Mouse (Mus musculus) lung, postnatal 4 days (tissue): ENCODE measurements at regions not wholly inside any gene's neighbourhood (a gene's known extent, or its start where the extent isn't known, plus 50 kb on each side); places are given as distances from the start of the nearest gene placed in this dataset.
"Not testable (repeated sequence)": the region's sequence is repeated elsewhere in the genome, so short reads cannot be mapped to it uniquely, and the experiment has no call there.

Experiments
- DNase-seq, 2 experiments: peaks; one replicate each; pipeline ENCODE4 v3.0.0; 2021

DNA sequence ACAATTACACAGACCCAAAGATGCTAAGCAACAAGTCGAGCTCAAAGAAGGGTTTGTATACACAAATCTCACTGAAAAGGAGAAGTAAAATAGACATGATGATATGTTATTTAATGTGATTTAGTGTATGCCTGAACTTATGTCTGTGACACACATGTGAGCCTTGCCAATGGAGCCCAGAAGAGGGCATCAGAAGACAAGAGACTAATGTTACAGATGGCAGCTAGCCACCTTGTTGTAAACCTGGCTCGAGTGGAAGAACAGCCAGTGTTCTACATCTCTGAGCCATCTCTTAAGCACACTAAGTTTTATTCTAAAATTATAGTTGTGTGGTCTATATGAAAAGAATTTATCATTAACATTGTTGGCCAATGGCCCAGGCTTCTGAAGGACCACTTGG is 943.7 kb upstream of the Prmt6 start:
- DNase-seq: no peak

- DNase-seq: no peak
Observed at GRCm38 (mm10) chr3:111166698-111167097, 915.9 kb upstream of the Prmt6 start.

DNA sequence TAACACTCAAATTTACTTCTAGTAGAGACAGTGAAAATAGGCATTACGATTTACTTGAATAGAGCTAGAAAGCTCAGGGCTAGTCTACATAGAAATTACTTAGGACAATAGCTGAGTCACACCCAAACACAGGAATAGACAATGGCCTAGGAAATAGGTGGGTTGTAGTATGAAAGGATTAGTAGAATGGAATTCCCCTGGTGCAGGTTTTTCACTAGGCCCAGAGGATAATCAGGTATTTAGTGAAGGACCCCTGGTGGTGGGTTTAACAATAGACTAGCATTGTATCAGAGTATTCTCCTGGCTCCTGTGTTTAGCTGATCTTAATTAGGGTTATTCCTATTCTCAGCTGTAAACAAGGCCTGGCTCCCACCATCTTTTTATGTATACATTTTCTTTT is 890.4 kb upstream of the Prmt6 start:
- DNase-seq: not testable (repeated sequence)

DNA sequence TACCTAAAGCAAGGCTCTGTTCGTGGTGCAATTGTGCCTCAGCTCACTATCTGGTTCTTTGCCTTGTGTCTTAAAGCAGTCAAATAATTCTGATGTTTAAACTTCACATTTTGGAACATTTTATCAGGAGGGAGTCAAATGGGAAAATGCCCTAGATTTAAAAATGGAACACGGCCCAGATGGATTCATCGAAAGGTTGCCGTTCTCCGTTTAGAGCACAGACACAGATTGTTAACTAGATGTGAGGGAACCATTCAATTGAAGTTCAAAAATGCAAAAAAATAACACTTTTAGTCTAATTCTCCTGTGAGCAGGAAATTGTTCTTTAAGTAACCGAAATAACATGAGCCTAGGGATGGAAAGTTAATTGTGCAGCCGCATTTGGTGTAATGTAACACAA is 858.2 kb upstream of the Prmt6 start:
- no peak for DNase-seq

- no peak for DNase-seq
Observed at GRCm38 (mm10) chr3:111102646-111103045, 851.8 kb upstream of the Prmt6 start.

DNA sequence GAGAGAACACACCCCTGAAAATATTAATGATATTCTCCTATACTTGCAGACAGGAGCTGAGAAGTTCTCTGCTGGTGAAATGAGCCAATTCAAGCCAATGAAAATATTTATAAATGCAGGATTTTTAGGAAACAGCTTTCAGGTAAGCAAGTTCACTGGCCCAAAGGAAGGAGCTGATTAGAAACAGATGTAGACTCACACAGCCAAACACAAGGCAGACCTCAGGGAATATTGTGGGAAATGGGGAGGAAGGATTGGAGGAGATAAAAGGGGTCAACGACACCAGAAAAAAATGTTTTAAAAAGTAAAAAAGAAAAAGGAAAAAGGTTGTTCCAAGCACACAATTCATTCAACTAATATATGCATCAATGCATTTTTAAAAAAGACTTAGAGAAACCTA is 823.5 kb upstream of the Prmt6 start:
- no peak for DNase-seq

DNA sequence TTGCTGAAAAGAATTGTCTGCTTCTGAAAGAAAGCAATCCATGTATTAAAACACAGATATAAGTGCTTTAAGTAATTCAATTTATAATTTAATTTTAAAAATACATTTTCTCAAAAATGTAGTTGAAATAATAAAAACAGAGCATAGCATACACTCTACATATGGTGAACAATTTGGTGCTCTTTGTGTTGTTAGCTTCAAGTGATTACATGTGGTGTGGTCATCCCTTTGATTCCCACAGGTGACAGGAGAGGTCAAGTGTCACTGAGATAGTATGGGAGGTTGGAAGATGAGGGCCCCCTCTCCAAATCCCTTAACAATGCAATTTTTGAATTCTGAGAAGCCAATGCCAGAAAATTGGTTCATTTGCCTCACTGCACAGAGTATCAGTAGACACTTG is 819.5 kb upstream of the Prmt6 start:
- no peak for DNase-seq

DNA sequence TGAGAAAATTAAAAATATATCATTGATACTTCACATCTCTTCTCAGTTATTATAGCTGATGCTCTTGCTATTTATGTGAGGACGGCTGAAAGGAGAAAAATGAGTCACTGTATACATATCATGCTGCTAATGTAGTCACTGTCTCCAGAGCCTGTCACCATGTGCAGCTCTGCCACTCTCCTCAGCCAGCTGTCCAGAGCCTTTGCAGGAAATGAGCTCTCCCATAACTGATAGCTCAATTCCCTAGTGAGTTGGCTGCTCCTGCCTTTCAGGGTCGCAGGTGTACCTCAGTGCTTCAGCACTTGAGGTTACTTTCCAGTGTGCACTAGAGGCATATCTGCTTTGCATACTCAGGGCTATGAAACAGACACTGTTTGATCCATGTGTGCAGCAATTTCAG is 819.0 kb upstream of the Prmt6 start:
- no peak for DNase-seq

DNA sequence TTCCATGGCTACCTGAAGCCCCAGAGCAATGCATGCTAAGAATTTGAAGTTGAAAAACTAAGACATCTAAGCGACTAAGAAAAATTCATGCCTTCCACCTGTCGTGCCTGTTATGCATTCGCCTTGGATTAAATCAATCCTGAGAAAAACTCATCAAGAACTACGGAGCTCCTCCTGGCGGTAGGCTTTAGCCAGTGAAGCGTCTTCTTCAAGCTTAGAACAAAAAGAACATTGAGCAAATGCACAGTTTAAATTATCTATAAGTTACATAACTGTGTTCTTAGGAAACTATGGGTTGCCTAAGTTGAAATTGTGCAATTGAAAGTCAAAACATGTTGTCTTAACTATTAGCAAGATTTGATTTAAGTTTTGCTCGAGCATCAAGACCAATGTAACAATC is 818.4 kb upstream of the Prmt6 start:
- peak in 1 of 2 experiments; percentile 13 for DNase-seq

- DNase-seq: no peak
Observed at GRCm38 (mm10) chr3:111049638-111050037, 798.8 kb upstream of the Prmt6 start.
